32 mouse cellular contexts compared by ENCODE assay signal in genomic region chr19:28870351-28870750, GRCm38 (mm10). TPM values are rescaled to one million over a fixed set of nuclear protein-coding genes. Genes with fewer than 3 reads are reported as not detected.
"Had no signal": no experiment of that assay in that cellular context is flagged by ENCODE, and none has a peak within 500 bp of the region (broad histone marks: within the 10 kb centered on the region; RNA-seq: fewer than 3 reads in every experiment).

No protein-coding gene starts in this region.

- H3K27ac ChIP-seq: left cerebral cortex, adult 2 months; limb, embryonic 10.5 days; limb, embryonic 12.5 days; limb, embryonic 13.5 days; limb, embryonic 15.5 days; liver, embryonic 12.5 days; liver, embryonic 13.5 days; liver, embryonic 14.5 days; liver, embryonic 15.5 days; lung, embryonic 15.5 days; macrophage; midbrain, embryonic 10.5 days; midbrain, embryonic 12.5 days; midbrain, embryonic 13.5 days; midbrain, embryonic 15.5 days had no signal

- H3K36me3 ChIP-seq: limb, embryonic 10.5 days; limb, embryonic 12.5 days; limb, embryonic 13.5 days; limb, embryonic 15.5 days; liver, embryonic 12.5 days; liver, embryonic 13.5 days; liver, embryonic 15.5 days; lung, embryonic 15.5 days; midbrain, embryonic 10.5 days; midbrain, embryonic 12.5 days; midbrain, embryonic 13.5 days; midbrain, embryonic 15.5 days had no signal

- H3K4me1 ChIP-seq: limb, embryonic 10.5 days; limb, embryonic 15.5 days; liver, embryonic 12.5 days; liver, embryonic 13.5 days; liver, embryonic 15.5 days; lung, embryonic 15.5 days; megakaryocyte, embryonic 14.5 days; midbrain, embryonic 10.5 days; midbrain, embryonic 12.5 days; midbrain, embryonic 13.5 days; midbrain, embryonic 15.5 days had no signal

- H3K27me3 ChIP-seq: limb, embryonic 12.5 days; limb, embryonic 13.5 days; limb, embryonic 15.5 days; liver, embryonic 12.5 days; liver, embryonic 13.5 days; liver, embryonic 15.5 days; lung, embryonic 15.5 days; midbrain, embryonic 12.5 days; midbrain, embryonic 13.5 days; midbrain, embryonic 15.5 days had no signal

- ATAC-seq: liver, embryonic 12.5 days; liver, postnatal 0 days; lung, postnatal 0 days; midbrain, embryonic 13.5 days; midbrain, embryonic 15.5 days; midbrain, embryonic 16.5 days had no signal

- DNase-seq: left cerebral cortex, postnatal 4 days; liver, embryonic 13.5 days; liver, postnatal 0 days; lung, adult 18-20 months; lung, adult 2 months; lung, embryonic 14.5 days; lung, postnatal 10 days; lung, postnatal 14 days; lung, postnatal 36 days; lung, postnatal 4 days; midbrain, embryonic 14.5 days had no signal

- H3K4me2 ChIP-seq: limb, embryonic 12.5 days; limb, embryonic 13.5 days; limb, embryonic 15.5 days; liver, embryonic 11.5 days; liver, embryonic 12.5 days; liver, embryonic 13.5 days; liver, embryonic 15.5 days; lung, embryonic 14.5 days; lung, embryonic 15.5 days; midbrain, embryonic 11.5 days; midbrain, embryonic 12.5 days; midbrain, embryonic 13.5 days; midbrain, embryonic 15.5 days had no signal

- H3K9ac ChIP-seq: limb, embryonic 12.5 days; limb, embryonic 13.5 days; limb, embryonic 15.5 days; liver, embryonic 12.5 days; liver, embryonic 13.5 days; liver, embryonic 14.5 days; liver, embryonic 15.5 days; liver, postnatal 0 days; lung, embryonic 14.5 days; lung, embryonic 15.5 days; midbrain, embryonic 12.5 days; midbrain, embryonic 13.5 days; midbrain, embryonic 15.5 days had no signal

- H3K9me3 ChIP-seq: limb, embryonic 10.5 days; limb, embryonic 12.5 days; limb, embryonic 13.5 days; limb, embryonic 15.5 days; liver, embryonic 12.5 days; liver, embryonic 13.5 days; liver, embryonic 15.5 days; lung, embryonic 15.5 days; megakaryocyte, embryonic 14.5 days; midbrain, embryonic 10.5 days; midbrain, embryonic 12.5 days; midbrain, embryonic 13.5 days; midbrain, embryonic 15.5 days had no signal

- H3K4me3 ChIP-seq: left cerebral cortex, adult 2 months; limb, embryonic 10.5 days; limb, embryonic 12.5 days; limb, embryonic 13.5 days; limb, embryonic 15.5 days; liver, embryonic 12.5 days; liver, embryonic 13.5 days; liver, embryonic 15.5 days; lung, embryonic 15.5 days; megakaryocyte, embryonic 14.5 days; midbrain, embryonic 10.5 days; midbrain, embryonic 12.5 days; midbrain, embryonic 13.5 days; midbrain, embryonic 15.5 days; myocyte had no signal

RNA-seq across cellular contexts. Expression of gene Slc1a1, which starts 35.5 kb away (rescaled TPM):
- polyA plus RNA-seq: liver, adult 2 months; liver, embryonic 14.5 days; macrophage; myocyte had no signal
